Comparison of ENCODE assay signal across 9 mouse cellular contexts in genomic region chr12:33280805-33281204, GRCm38 (mm10).
DNase-seq lines count a peak whose midpoint lies in the region; ATAC-seq and TF ChIP-seq lines count a peak whose summit lies in the region.
"Had no signal": no experiment of that assay in that cellular context is flagged by ENCODE, and none has a peak within 500 bp of the region (broad histone marks: within the 10 kb centered on the region; RNA-seq: fewer than 3 reads in every experiment).

No protein-coding gene starts in this region.

- TF ChIP-seq EP300 in liver, embryonic 14.5 days (IDR thresholded peaks at IDR 0.05; ENCODE audit: low read depth), result no peak

- no peak overlapping the region for H3K4me2 ChIP-seq in liver, embryonic 14.5 days (ENCODE audit: low read depth)

- 0 out of 4 replicates have a peak, but pooled peaks cover 0 to 5% of the 10 kb centered on the region in 2 experiments for H3K4me1 ChIP-seq in liver, embryonic 14.5 days (replicated peaks; ENCODE audit: control insufficient read depth in 2 of 2, insufficient read depth in 2 of 2, low read length in 1 of 2)

- DNase-seq in left cerebral cortex, adult 18-20 months (ENCODE audit: low spot score in 2 of 2), result peak; percentile 27 to 69
- DNase-seq in left cerebral cortex, adult 11 months (ENCODE audit: low spot score), result no peak
- peak; percentile 78 for DNase-seq in NIH3T3 (ENCODE audit: low read depth)
- DNase-seq in cerebellum, postnatal 14 days, result peak; percentile 72 to 86
- DNase-seq in gastrocnemius, postnatal 36 days, result peak; percentile 40 to 51
- peak; percentile 34 to 52 (median 52) for DNase-seq in liver, embryonic 14.5 days (ENCODE audit: low read depth in 3 of 3, low spot score in 3 of 3)
- peak; percentile 61 for DNase-seq in retina, embryonic 14.5 days (ENCODE audit: low spot score)
- DNase-seq in yolk sac, embryonic 10.5 days (ENCODE audit: low spot score), result peak; percentile 36

- no peak for ATAC-seq in liver, embryonic 14.5 days (ENCODE audit: insufficient read depth)

- no peak overlapping the region for H3K27ac ChIP-seq in liver, embryonic 14.5 days
- H3K27ac ChIP-seq: macrophage had no signal

- 4% methylated on average over 2 of the region's 2 CpGs for WGBS in liver, embryonic 14.5 days (ENCODE audit: insufficient replicate concordance)

- no peaks in the 10 kb centered on the region for H3K27me3 ChIP-seq in liver, embryonic 14.5 days (ENCODE audit: control insufficient read depth, insufficient read depth, low read length)

- H3K9me3 ChIP-seq in liver, embryonic 14.5 days (ENCODE audit: control insufficient read depth, low read length), result no peaks in the 10 kb centered on the region

- TF ChIP-seq CTCF in liver, embryonic 14.5 days (IDR thresholded peaks at IDR 0.05; ENCODE audit: low read depth), result peak; percentile 97

- H3K4me3 ChIP-seq in liver, embryonic 14.5 days (ENCODE audit: insufficient read depth in 1 of 2, low read depth in 2 of 2, low read length in 2 of 2), result no peak overlapping the region

- H3K9ac ChIP-seq in liver, embryonic 14.5 days (replicated peaks), result no peak overlapping the region

- intact Hi-C loops in gastrocnemius, postnatal 36 days (cut with DNase I), result no loop called here

- H3K36me3 ChIP-seq in liver, embryonic 14.5 days (replicated peaks; ENCODE audit: control insufficient read depth, insufficient read depth, low read depth), result no peaks in the 10 kb centered on the region
